In genomic region chrX:77566739-77567138, GRCm38 (mm10) we compare ENCODE assay signal across 27 mouse cellular contexts. TPM values are rescaled to one million over a fixed set of nuclear protein-coding genes. Genes with fewer than 3 reads are reported as not detected.
DNase-seq lines count a peak whose midpoint lies in the region; ATAC-seq lines count a peak whose summit lies in the region.
"Had no signal": no experiment of that assay in that cellular context is flagged by ENCODE, and none has a peak within 500 bp of the region (broad histone marks: within the 10 kb centered on the region; RNA-seq: fewer than 3 reads in every experiment).

No protein-coding gene starts in this region.

- no peak overlapping the region for H3K9ac ChIP-seq in liver, embryonic 11.5 days (ENCODE audit: low read depth, low read length)
- H3K9ac ChIP-seq in liver, embryonic 16.5 days (ENCODE audit: low read depth, low read length) = no peak overlapping the region
- H3K9ac ChIP-seq: embryonic facial prominence, embryonic 13.5 days; forebrain, embryonic 12.5 days; forebrain, embryonic 15.5 days; heart, embryonic 13.5 days; hindbrain, embryonic 14.5 days had no signal

- no peak overlapping the region for H3K4me2 ChIP-seq in liver, embryonic 11.5 days
- no peak overlapping the region for H3K4me2 ChIP-seq in liver, embryonic 16.5 days (ENCODE audit: low read depth, low read length)
- H3K4me2 ChIP-seq: embryonic facial prominence, embryonic 13.5 days; forebrain, embryonic 12.5 days; forebrain, embryonic 15.5 days; heart, embryonic 13.5 days; hindbrain, embryonic 14.5 days had no signal

- H3K4me1 ChIP-seq in liver, embryonic 11.5 days (replicated peaks; ENCODE audit: control insufficient read depth, insufficient read depth, low read length) = no peaks in the 10 kb centered on the region
- no peaks in the 10 kb centered on the region for H3K4me1 ChIP-seq in liver, embryonic 16.5 days (ENCODE audit: control insufficient read depth, low read depth, low read length)
- H3K4me1 ChIP-seq: embryonic facial prominence, embryonic 10.5 days; embryonic facial prominence, embryonic 13.5 days; forebrain, embryonic 12.5 days; forebrain, embryonic 15.5 days; heart, embryonic 10.5 days had no signal

- no peaks in the 10 kb centered on the region for H3K9me3 ChIP-seq in liver, embryonic 11.5 days (ENCODE audit: control insufficient read depth, low read length)
- H3K9me3 ChIP-seq in liver, embryonic 16.5 days (replicated peaks; ENCODE audit: control insufficient read depth, low read length) = no peaks in the 10 kb centered on the region
- H3K9me3 ChIP-seq: embryonic facial prominence, embryonic 10.5 days; embryonic facial prominence, embryonic 13.5 days; forebrain, embryonic 12.5 days; forebrain, embryonic 15.5 days; heart, embryonic 10.5 days; heart, embryonic 13.5 days had no signal

- no peaks in the 10 kb centered on the region for H3K36me3 ChIP-seq in liver, embryonic 11.5 days (ENCODE audit: control insufficient read depth, insufficient read depth, low read length)
- no peaks in the 10 kb centered on the region for H3K36me3 ChIP-seq in liver, embryonic 16.5 days (ENCODE audit: control insufficient read depth, insufficient read depth)
- H3K36me3 ChIP-seq: embryonic facial prominence, embryonic 10.5 days; embryonic facial prominence, embryonic 13.5 days; forebrain, embryonic 12.5 days; forebrain, embryonic 15.5 days; heart, embryonic 10.5 days; heart, embryonic 13.5 days had no signal

- 0 out of 2 replicates have a peak, but pooled peaks have one; percentile 66 for ATAC-seq in liver, embryonic 11.5 days (replicated peaks; ENCODE audit: low FRiP score)
- ATAC-seq in liver, embryonic 16.5 days (ENCODE audit: low read depth) = 0 out of 2 replicates have a peak, but pooled peaks have one; percentile 27
- ATAC-seq in megakaryocyte-erythroid progenitor cell, adult 5-6 weeks (replicated peaks; ENCODE audit: low FRiP score, low TSS enrichment, poor library complexity, severe bottlenecking) = peak; percentile 92
- ATAC-seq: forebrain, embryonic 15.5 days; hindbrain, postnatal 0 days; Patski had no signal

- H3K4me3 ChIP-seq in liver, embryonic 11.5 days (ENCODE audit: low read depth, low read length) = no peak overlapping the region
- no peak overlapping the region for H3K4me3 ChIP-seq in liver, embryonic 16.5 days (ENCODE audit: low read depth, low read length)
- H3K4me3 ChIP-seq: embryonic facial prominence, embryonic 10.5 days; embryonic facial prominence, embryonic 13.5 days; erythroblast, embryonic 14.5 days; forebrain, embryonic 12.5 days; forebrain, embryonic 15.5 days; heart, adult 2 months; heart, embryonic 10.5 days; heart, embryonic 13.5 days had no signal

- WGBS in liver, embryonic 11.5 days = 74% methylated on average over 1 of the region's 1 CpGs
- 44% methylated on average over 1 of the region's 1 CpGs for WGBS in liver, embryonic 16.5 days (ENCODE audit: insufficient replicate concordance)

- no peak overlapping the region for H3K27ac ChIP-seq in liver, embryonic 11.5 days (ENCODE audit: low read depth, low read length)
- H3K27ac ChIP-seq in liver, embryonic 16.5 days (ENCODE audit: low read length) = no peak overlapping the region
- H3K27ac ChIP-seq: embryonic facial prominence, embryonic 10.5 days; embryonic facial prominence, embryonic 13.5 days; forebrain, embryonic 12.5 days; forebrain, embryonic 15.5 days; heart, adult 2 months; heart, embryonic 10.5 days; heart, embryonic 13.5 days; hindbrain, embryonic 14.5 days; hindbrain, postnatal 0 days had no signal

- H3K27me3 ChIP-seq in liver, embryonic 11.5 days (replicated peaks; ENCODE audit: control insufficient read depth, insufficient read depth, low read length) = no peaks in the 10 kb centered on the region
- no peaks in the 10 kb centered on the region for H3K27me3 ChIP-seq in liver, embryonic 16.5 days (ENCODE audit: control insufficient read depth, insufficient read depth, low read depth, low read length)
- H3K27me3 ChIP-seq: embryonic facial prominence, embryonic 13.5 days; forebrain, embryonic 12.5 days; forebrain, embryonic 15.5 days; heart, embryonic 13.5 days had no signal

- DNase-seq in liver, embryonic 11.5 days (ENCODE audit: low spot score) = no peak
- no peak for DNase-seq in liver
- DNase-seq in layer of hippocampus, postnatal 36 days = no peak
- DNase-seq in adrenal gland, postnatal 36 days = no peak
- DNase-seq: adrenal gland, postnatal 10 days; cerebellum, adult 11 months; cerebellum, adult 2 months; cerebellum, postnatal 10 days; cerebellum, postnatal 36 days; embryo, embryonic 11 days; gastrocnemius, postnatal 10 days; gastrocnemius, postnatal 36 days; heart, adult 2 months; heart, postnatal 14 days; heart, postnatal 4 days had no signal

RNA-seq across cellular contexts. Expression of gene Tbl1x, which starts 55.9 kb away (rescaled TPM):
- 53.0 and 56.7 TPM in 2 replicates for polyA plus RNA-seq in liver, embryonic 11.5 days (2014; fragmentation: Nextera tagmentation; extraction: Ambion mirVana)
- 14.5 and 15.3 TPM in 2 replicates for polyA plus RNA-seq in liver, embryonic 16.5 days (2015; fragmentation: Nextera tagmentation; extraction: Ambion mirVana)
- total RNA-seq in megakaryocyte-erythroid progenitor cell, adult 5-6 weeks (2014; fragmentation: Nextera tagmentation) = 46.7 and 50.3 TPM in 2 replicates
- total RNA-seq in megakaryocyte-erythroid progenitor cell, adult 5-6 weeks (2017) = 36.5 and 43.7 TPM in 2 replicates
- total RNA-seq in layer of hippocampus, postnatal 36 days (2021) = 10 to 100 TPM; 30.5 to 31.9 TPM
- total RNA-seq in adrenal gland, postnatal 36 days (2021) = 10 to 100 TPM; 73.9 to 79.9 TPM

Comparison
In these comparisons a context has a peak if more than half of its experiments do, and no peak if none do; other contexts are left out.
1. ATAC-seq: peak in every context shown above with its lines; median percentile 92 in megakaryocyte-erythroid progenitor cell, adult 5-6 weeks; 66 in liver, embryonic 11.5 days; 27 in liver, embryonic 16.5 days.